Mouse (Mus musculus): Measurements from ENCODE around the gene Cnksr2. TPM values are rescaled to one million over a fixed set of nuclear protein-coding genes. Genes with fewer than 3 reads are reported as not detected.

Gene Cnksr2
- not detected for total RNA-seq (2018; cell fraction: chromatin; rRNA removed)
- total RNA-seq (2018; cell fraction: cytosol; rRNA removed) = not detected
- not detected for total RNA-seq (2018; cell fraction: nucleus; rRNA removed)
- not detected in 3 replicates for polyA plus RNA-seq (2018)

GRCm38 (mm10) chrX:158043057-158043843 lies at the start of gene Cnksr2:
TSS of gene Cnksr2 (minus strand) at chrX:158043294.
- no peak within 1 kb of the TSS for H3K4me3 ChIP-seq (ENCODE audit: inconsistent target)
- H3K27ac ChIP-seq = no peak within 1 kb of the TSS
- 32% methylated on average over 38 of the region's 99 CpGs for WGBS (ENCODE audit: missing documents)
- H3K79me2 ChIP-seq (ENCODE audit: inconsistent target) = no peaks in the 10 kb centered on the region
- H3K36me3 ChIP-seq (ENCODE audit: inconsistent target) = no peaks in the 10 kb centered on the region

DNA sequence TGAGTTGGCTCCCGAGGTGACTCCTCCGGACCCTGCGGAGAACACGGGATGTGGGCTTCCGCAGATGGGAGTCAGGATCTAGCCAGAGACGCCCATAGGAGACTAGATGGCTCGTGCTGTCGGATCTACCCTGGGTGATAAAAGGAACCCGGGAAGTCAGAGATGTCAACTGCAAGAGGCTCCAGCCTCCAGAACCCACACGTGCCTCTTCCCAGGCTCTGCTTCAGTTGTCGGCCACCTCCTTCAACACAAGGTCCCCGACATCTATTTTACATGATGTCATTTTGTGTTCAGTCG lies 698 bp upstream of the Cnksr2 start:
- Histone ChIP-seq H3K79me2 (ENCODE audit: inconsistent target) (no peaks in the 10 kb centered on the region), H3K4me3 (ENCODE audit: inconsistent target) (no peak overlapping the region)
- WGBS (ENCODE audit: missing documents) = 32% methylated on average over 13 of the region's 13 CpGs

DNA sequence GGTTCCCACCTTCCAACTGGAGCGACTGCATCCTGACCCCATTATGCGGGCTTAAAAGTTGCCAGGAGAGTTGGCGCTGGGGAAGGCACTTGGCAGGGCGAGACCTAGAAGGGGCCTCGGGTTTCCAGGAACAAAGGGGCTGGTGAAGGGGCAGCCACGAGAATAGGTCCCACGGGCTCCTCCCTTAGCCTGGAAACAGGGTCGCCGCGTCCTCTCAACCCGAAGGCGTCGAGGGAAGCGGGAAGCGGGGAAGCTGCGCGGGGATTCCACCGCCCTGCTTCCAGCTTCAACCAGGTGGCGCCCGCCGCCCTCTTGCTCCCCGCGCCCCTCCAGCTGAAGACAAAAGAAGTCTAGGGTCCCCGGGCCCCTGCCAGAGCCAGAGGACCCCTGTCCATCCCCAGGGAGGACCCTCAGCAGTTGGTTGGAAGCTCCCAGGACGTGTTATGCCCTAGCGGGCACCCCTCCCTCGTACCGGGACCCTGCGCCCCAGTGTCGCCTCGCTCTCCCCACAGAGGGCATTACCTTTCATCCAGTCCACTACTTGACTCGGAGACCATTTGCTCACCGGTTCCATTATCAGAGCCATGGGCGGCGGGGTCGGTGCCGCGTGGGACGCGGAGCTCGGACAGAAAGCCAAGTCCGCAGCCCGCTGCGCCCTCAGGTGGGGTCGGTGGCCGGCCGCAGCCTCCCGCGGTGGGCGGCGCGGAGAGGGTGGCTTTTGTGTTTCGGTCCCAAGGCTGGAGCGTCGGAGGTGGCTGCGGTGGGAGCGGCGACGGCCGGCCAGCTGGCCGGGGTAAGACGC lies 638 bp downstream of the Cnksr2 start:
- no peak overlapping the region for H3K4me3 ChIP-seq (ENCODE audit: inconsistent target)
- WGBS (ENCODE audit: missing documents) = 23% methylated on average over 62 of the region's 62 CpGs
- no peaks in the 10 kb centered on the region for H3K36me3 ChIP-seq (ENCODE audit: inconsistent target)
- H3K27ac ChIP-seq = no peak overlapping the region
- no peaks in the 10 kb centered on the region for H3K79me2 ChIP-seq (ENCODE audit: inconsistent target)

More for the DNA sequence above, 698 bp upstream of the Cnksr2 start:
- Histone ChIP-seq H3K36me3 (ENCODE audit: inconsistent target) (no peaks in the 10 kb centered on the region), H3K27ac (no peak overlapping the region)

GRCm38 (mm10) chrX:158041703-158042102 lies 1.4 kb downstream of the Cnksr2 start:
- Histone ChIP-seq H3K4me3 (ENCODE audit: inconsistent target) (no peak overlapping the region), H3K36me3 (ENCODE audit: inconsistent target) (no peaks in the 10 kb centered on the region), H3K79me2 (ENCODE audit: inconsistent target) (no peaks in the 10 kb centered on the region), H3K27ac (no peak overlapping the region)
- WGBS (ENCODE audit: missing documents) = 41% methylated on average over 7 of the region's 7 CpGs

DNA sequence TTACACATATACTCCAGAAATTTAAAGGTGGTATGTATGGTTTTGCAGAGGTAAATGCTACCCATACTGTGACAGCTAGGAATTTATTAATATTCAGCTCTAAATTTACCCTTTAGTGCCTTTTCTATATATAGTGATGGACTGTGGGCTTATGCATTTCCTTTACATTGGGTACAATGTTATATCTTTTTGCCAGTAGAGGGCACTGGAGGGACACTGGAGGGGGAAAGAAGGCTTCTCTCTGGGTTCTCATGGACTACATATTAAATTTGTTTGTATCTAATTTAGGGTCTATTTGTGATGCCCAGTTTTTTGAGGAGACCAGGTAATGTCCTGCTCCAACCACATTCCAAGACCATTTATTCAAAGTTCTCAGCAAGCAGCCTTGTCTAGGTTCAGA lies 91.4 kb downstream of the Cnksr2 start:
- no peak overlapping the region for H3K4me3 ChIP-seq (ENCODE audit: inconsistent target)
- H3K27ac ChIP-seq = no peak overlapping the region
- no peaks in the 10 kb centered on the region for H3K36me3 ChIP-seq (ENCODE audit: inconsistent target)
- no peaks in the 10 kb centered on the region for H3K79me2 ChIP-seq (ENCODE audit: inconsistent target)

GRCm38 (mm10) chrX:157949256-157949655 lies 93.8 kb downstream of the Cnksr2 start:
- H3K27ac ChIP-seq = no peak overlapping the region
- no CpG with 5 or more reads among the region's 1 CpGs for WGBS (ENCODE audit: missing documents)
- H3K4me3 ChIP-seq (ENCODE audit: inconsistent target) = no peak overlapping the region
- H3K79me2 ChIP-seq (ENCODE audit: inconsistent target) = no peaks in the 10 kb centered on the region
- H3K36me3 ChIP-seq (ENCODE audit: inconsistent target) = no peaks in the 10 kb centered on the region

DNA sequence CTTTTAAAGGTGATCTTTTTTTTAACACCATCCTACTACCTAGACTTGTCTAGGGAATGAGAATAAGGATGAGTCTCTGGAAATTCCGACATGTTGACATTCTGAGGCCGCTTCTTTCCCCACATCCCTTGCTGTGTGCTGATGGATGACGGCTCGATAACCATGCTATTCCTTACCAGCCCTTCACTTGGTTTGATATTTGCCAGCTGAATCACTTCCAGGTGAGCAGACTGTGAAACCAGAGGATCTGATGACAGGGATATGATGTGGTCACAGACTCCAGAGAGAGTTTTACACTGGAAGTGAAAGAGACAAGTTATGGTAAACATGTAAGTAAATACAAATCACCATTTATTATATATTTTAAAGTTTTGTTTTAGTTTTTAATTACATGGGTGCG lies 98.0 kb downstream of the Cnksr2 start:
- Histone ChIP-seq H3K36me3 (ENCODE audit: inconsistent target) (no peaks in the 10 kb centered on the region), H3K79me2 (ENCODE audit: inconsistent target) (no peaks in the 10 kb centered on the region), H3K4me3 (ENCODE audit: inconsistent target) (no peak overlapping the region), H3K27ac (no peak overlapping the region)
- WGBS (ENCODE audit: missing documents) = 96% methylated on average over 5 of the region's 5 CpGs

GRCm38 (mm10) chrX:157936611-157937010 lies 106.5 kb downstream of the Cnksr2 start:
- WGBS (ENCODE audit: missing documents) = 85% methylated on average over 1 of the region's 1 CpGs
- Histone ChIP-seq H3K27ac (no peak overlapping the region), H3K79me2 (ENCODE audit: inconsistent target) (no peaks in the 10 kb centered on the region), H3K4me3 (ENCODE audit: inconsistent target) (no peak overlapping the region), H3K36me3 (ENCODE audit: inconsistent target) (no peaks in the 10 kb centered on the region)

GRCm38 (mm10) chrX:157920093-157920492 lies 123.0 kb downstream of the Cnksr2 start:
- Histone ChIP-seq H3K27ac (no peak overlapping the region), H3K4me3 (ENCODE audit: inconsistent target) (no peak overlapping the region), H3K36me3 (ENCODE audit: inconsistent target) (no peaks in the 10 kb centered on the region), H3K79me2 (ENCODE audit: inconsistent target) (no peaks in the 10 kb centered on the region)
- WGBS (ENCODE audit: missing documents) = 83% methylated on average over 2 of the region's 3 CpGs

GRCm38 (mm10) chrX:157829983-157830382 lies 213.1 kb downstream of the Cnksr2 start:
- H3K36me3 ChIP-seq (ENCODE audit: inconsistent target) = no peaks in the 10 kb centered on the region
- 82% methylated on average over 4 of the region's 4 CpGs for WGBS (ENCODE audit: missing documents)
- H3K27ac ChIP-seq = no peak overlapping the region
- no peaks in the 10 kb centered on the region for H3K79me2 ChIP-seq (ENCODE audit: inconsistent target)
- H3K4me3 ChIP-seq (ENCODE audit: inconsistent target) = no peak overlapping the region

GRCm38 (mm10) chrX:157818921-157819260 lies 224.2 kb downstream of the Cnksr2 start:
- no peak overlapping the region for H3K4me3 ChIP-seq (ENCODE audit: inconsistent target)
- 87% methylated on average over 8 of the region's 13 CpGs for WGBS (ENCODE audit: missing documents)
- H3K27ac ChIP-seq = no peak overlapping the region
- no peaks in the 10 kb centered on the region for H3K79me2 ChIP-seq (ENCODE audit: inconsistent target)
- H3K36me3 ChIP-seq (ENCODE audit: inconsistent target) = no peaks in the 10 kb centered on the region

DNA sequence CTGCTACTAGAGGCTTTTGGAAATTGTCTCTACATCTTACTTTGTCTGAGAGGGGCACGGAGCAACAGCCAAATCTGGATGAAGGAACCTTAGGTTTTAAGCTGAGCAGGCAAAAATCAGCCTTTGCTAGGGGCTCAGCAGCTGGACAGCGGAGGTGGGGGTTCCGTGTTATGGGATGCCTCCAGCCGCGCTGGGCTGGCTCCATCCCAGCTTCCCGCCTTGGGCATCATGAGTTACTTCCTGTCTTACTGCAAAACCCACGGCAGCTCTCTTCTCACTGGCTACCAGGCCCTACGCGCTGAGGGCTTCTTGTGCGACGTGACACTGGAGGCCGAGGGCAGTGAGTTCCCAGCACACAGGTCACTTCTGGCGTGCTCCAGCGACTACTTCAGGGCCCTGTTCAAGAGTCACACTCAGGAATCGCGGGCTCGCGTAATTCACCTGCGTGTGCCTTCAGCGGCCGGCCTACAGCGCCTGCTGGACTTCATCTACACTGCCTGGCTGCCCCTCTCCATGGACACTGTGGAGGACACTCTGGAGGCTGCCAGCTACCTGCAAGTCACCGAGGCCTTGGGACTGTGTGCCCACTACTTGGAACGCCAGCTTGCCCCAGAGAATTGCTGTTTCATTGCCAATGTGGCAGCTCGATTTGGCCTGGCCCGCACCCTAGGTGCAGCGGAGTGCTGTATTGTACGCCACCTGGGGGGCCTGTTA lies 224.7 kb downstream of the Cnksr2 start, which contains the start of gene Klhl34:
Gene Klhl34, plus strand, starts transcription at position 229 of the 714 bp plus-strand sequence.
- no peaks in the 10 kb centered on the region for H3K79me2 ChIP-seq (ENCODE audit: inconsistent target)
- H3K4me3 ChIP-seq (ENCODE audit: inconsistent target) = no peak within 1 kb of the TSS
- no peak within 1 kb of the TSS for H3K27ac ChIP-seq
- 49% methylated on average over 28 of the region's 28 CpGs for WGBS (ENCODE audit: missing documents)
- H3K36me3 ChIP-seq (ENCODE audit: inconsistent target) = no peaks in the 10 kb centered on the region

- WGBS (ENCODE audit: missing documents) = 17% methylated on average over 30 of the region's 31 CpGs
- Histone ChIP-seq H3K4me3 (ENCODE audit: inconsistent target) (no peak overlapping the region), H3K79me2 (ENCODE audit: inconsistent target) (no peaks in the 10 kb centered on the region), H3K27ac (no peak overlapping the region), H3K36me3 (ENCODE audit: inconsistent target) (no peaks in the 10 kb centered on the region)
Measured at GRCm38 (mm10) chrX:157817571-157818206, 225.4 kb downstream of the Cnksr2 start.

DNA sequence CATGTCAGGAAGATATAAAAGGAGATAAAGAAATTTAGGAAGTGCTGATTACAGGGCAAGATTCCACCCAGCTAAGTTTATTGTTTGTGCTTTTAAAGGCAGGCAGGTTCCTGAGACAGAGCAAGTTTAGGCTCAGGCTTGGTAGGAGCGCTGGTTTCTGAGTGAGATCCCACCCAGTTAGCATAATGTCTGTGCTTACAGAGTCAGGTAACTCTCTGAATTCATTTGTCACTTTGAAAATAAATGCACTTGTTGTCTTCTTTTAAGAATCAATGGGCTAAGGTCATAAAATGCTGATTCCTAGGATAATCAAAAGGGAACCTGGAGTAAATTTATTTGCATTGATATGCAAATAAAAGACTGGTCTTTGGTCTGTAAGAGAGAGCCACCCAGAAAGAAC lies 233.4 kb downstream of the Cnksr2 start:
- Histone ChIP-seq H3K36me3 (ENCODE audit: inconsistent target) (no peaks in the 10 kb centered on the region), H3K79me2 (ENCODE audit: inconsistent target) (no peaks in the 10 kb centered on the region), H3K27ac (no peak overlapping the region), H3K4me3 (ENCODE audit: inconsistent target) (no peak overlapping the region)
- 63% methylated on average over 1 of the region's 1 CpGs for WGBS (ENCODE audit: missing documents)
